Mouse (Mus musculus) macrophage (primary cell): ENCODE data around the gene Rnf227. TPM values are rescaled to one million over a fixed set of nuclear protein-coding genes. Genes with fewer than 3 reads are reported as not detected.

Experiments
- H3K27ac ChIP-seq: fragments of 350-480 bp; formaldehyde crosslinking; 2 replicates; pipeline ENCODE4 v1.9.0; 2021
- H3K36me3 ChIP-seq: fragments of 350-480 bp; formaldehyde crosslinking; 2 replicates; pipeline ENCODE4 v1.9.0; 2021; ENCODE audit errors: inconsistent target
- H3K4me3 ChIP-seq: fragments of 350-480 bp; formaldehyde crosslinking; 2 replicates; pipeline ENCODE4 v1.9.0; 2021; ENCODE audit errors: inconsistent target
- H3K79me2 ChIP-seq: fragments of 350-480 bp; formaldehyde crosslinking; 2 replicates; pipeline ENCODE4 v1.9.0; 2021; ENCODE audit errors: inconsistent target
- WGBS: methylation state at CpG from one replicate; pipeline ENCODE4 v1.1.7; 2026; ENCODE audit warnings: inconsistent platforms; ENCODE audit not compliant: missing documents; 5-methylcytosine and 5-hydroxymethylcytosine counted together
- polyA plus RNA-seq: library from polyadenylated mRNA; stranded (reverse); fragments of 250-400 nt; gene quantifications from 3 replicates; pipeline ENCODE4 v1.2.4, GENCODE M21; 2018; ENCODE audit warnings: inconsistent platforms

The Rnf227 gene
- polyA plus RNA-seq, 1 experiment from 2014 or later, result 4.4 TPM

DNA sequence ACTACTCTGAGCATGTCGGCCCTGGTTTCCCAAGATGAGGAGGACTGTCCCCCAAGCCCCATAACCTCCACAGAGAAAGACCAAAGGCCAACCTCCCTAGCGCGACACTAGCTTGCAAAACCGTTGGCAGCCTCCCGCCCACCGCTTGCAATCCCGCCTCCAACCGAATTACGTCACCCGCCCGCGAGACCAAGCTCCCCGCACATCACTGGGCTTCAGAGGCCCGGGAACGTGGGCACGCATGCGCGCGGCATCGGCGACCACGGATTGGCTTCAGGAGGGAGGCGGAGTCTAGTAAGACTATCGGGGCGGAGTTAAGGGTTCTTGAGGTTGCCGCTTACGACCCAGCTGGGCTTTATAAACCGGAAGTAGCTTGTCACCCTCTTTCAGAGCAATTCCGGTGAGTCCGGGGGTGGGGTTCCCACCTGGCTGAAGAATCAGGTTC lies 16.6 kb upstream of the Rnf227 start, which contains the start of the genes Cntrob and Trappc1:
Gene Cntrob (minus strand): TSS at position 109 of the 445 bp plus-strand sequence.
Gene Trappc1 (plus strand): TSS at position 314 of the 445 bp plus-strand sequence.
- Histone ChIP-seq H3K79me2 (peaks cover 11% of the 10 kb centered on the region), H3K27ac (peak within 1 kb of the TSS; percentile 82), H3K36me3 (no peaks in the 10 kb centered on the region), H3K4me3 (peak within 1 kb of the TSS; percentile 94)
- WGBS, result 2% methylated on average over 30 of the region's 30 CpGs

- Histone ChIP-seq H3K79me2 (peaks cover 11% of the 10 kb centered on the region), H3K36me3 (no peaks in the 10 kb centered on the region), H3K27ac (peak overlapping the region; percentile 82), H3K4me3 (peak overlapping the region; percentile 94)
- 90% methylated on average over 6 of the region's 6 CpGs for WGBS
These were observed 15.5 kb upstream of the Rnf227 start for GRCm38 (mm10) chr11:69324749-69325148.

GRCm38 (mm10) chr11:69325628-69326407 lies 14.4 kb upstream of the Rnf227 start, which contains the start of gene Kcnab3:
Gene Kcnab3 (plus strand): TSS chr11:69326258.
- WGBS, result 6% methylated on average over 26 of the region's 26 CpGs
- Histone ChIP-seq H3K36me3 (no peaks in the 10 kb centered on the region), H3K79me2 (peaks cover 11% of the 10 kb centered on the region), H3K4me3 (peak within 1 kb of the TSS; percentile 12; the same call in 1 of the 2 replicates), H3K27ac (peak within 1 kb of the TSS; percentile 82)

DNA sequence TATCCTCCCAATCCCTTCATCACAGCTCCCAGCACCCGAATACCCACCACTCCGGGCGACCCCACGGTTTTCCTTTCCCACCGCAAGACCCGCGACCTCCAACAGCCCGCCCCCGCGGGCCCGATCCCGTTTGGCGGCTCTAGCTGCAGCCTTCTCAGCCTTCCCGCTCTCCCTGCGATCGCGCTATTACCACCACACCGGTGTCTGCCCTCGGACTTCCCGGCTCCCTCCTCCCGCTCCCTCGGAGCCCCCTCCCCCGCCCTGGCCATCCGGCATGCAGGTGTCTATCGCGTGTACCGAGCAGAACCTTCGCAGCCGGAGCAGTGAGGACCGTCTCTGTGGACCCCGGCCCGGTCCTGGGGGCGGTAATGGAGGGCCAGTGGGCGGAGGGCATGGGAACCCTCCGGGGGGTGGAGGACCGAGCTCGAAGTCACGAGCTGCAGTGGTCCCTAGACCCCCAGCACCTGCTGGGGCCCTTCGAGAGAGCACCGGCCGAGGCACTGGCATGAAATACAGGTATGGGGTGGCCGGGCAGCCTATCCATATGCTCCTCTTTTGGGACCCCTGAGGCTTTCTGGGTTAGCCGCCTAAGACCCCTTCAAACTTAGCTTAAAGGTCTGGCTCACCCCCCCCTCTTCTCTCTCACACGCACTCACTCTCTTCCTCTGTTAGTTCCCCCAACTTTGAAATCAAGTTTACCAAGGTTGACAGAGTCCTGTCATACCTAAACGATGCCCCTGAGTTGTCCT lies 13.7 kb upstream of the Rnf227 start:
- Histone ChIP-seq H3K4me3 (peak overlapping the region; percentile 12; the same call in 1 of the 2 replicates), H3K79me2 (peaks cover 11% of the 10 kb centered on the region), H3K36me3 (no peaks in the 10 kb centered on the region), H3K27ac (peak overlapping the region; percentile 82; the same call in 1 of the 2 replicates)
- 5% methylated on average over 45 of the region's 45 CpGs for WGBS

DNA sequence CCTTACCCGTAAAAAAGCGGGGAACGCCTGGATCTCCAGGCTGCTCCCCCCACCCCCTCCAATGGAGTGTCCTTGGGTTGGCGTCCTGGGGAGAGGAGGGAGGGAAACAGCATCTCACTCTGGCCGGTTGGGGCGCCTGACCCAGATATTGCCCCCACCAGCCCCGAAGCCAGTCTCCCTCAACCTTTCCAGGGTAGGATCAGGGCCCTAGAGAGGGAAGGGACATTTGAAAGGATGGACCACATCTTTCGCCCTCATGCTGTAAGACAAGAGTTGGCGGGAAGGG lies 13.2 kb upstream of the Rnf227 start:
- Histone ChIP-seq H3K27ac (no peak overlapping the region), H3K36me3 (no peaks in the 10 kb centered on the region), H3K79me2 (peaks cover 11% of the 10 kb centered on the region), H3K4me3 (no peak overlapping the region)
- WGBS, result 44% methylated on average over 9 of the region's 9 CpGs

GRCm38 (mm10) chr11:69327648-69328047 lies 12.6 kb upstream of the Rnf227 start:
- 42% methylated on average over 6 of the region's 6 CpGs for WGBS
- no peaks in the 10 kb centered on the region for H3K36me3 ChIP-seq
- no peak overlapping the region for H3K27ac ChIP-seq

GRCm38 (mm10) chr11:69328517-69328916 lies 11.7 kb upstream of the Rnf227 start:
- WGBS, result 88% methylated on average over 6 of the region's 6 CpGs
- H3K4me3 ChIP-seq, result no peak overlapping the region
- H3K27ac ChIP-seq, result no peak overlapping the region
- no peaks in the 10 kb centered on the region for H3K36me3 ChIP-seq
- peaks cover 11% of the 10 kb centered on the region for H3K79me2 ChIP-seq

More at GRCm38 (mm10) chr11:69327648-69328047, 12.6 kb upstream of the Rnf227 start:
- Histone ChIP-seq H3K4me3 (no peak overlapping the region), H3K79me2 (peaks cover 11% of the 10 kb centered on the region)

- WGBS, result 92% methylated on average over 6 of the region's 6 CpGs
- Histone ChIP-seq H3K36me3 (no peaks in the 10 kb centered on the region), H3K79me2 (no peaks in the 10 kb centered on the region), H3K27ac (no peak overlapping the region), H3K4me3 (no peak overlapping the region)
These were observed 9.1 kb upstream of the Rnf227 start for GRCm38 (mm10) chr11:69331152-69331551.

- 2% methylated on average over 24 of the region's 24 CpGs for WGBS
- 0 out of 2 replicates have a peak overlapping the region, but pooled peaks have one; percentile 4 for H3K27ac ChIP-seq
- no peaks in the 10 kb centered on the region for H3K36me3 ChIP-seq
- peak overlapping the region; percentile 42 for H3K4me3 ChIP-seq
- H3K79me2 ChIP-seq, result no peaks in the 10 kb centered on the region
These were observed 8.3 kb upstream of the Rnf227 start for GRCm38 (mm10) chr11:69331929-69332405.

- Histone ChIP-seq H3K36me3 (no peaks in the 10 kb centered on the region), H3K79me2 (no peaks in the 10 kb centered on the region), H3K27ac (no peak overlapping the region), H3K4me3 (no peak overlapping the region)
- WGBS, result 47% methylated on average over 8 of the region's 8 CpGs
These were observed 7.5 kb upstream of the Rnf227 start for GRCm38 (mm10) chr11:69332713-69333253.

DNA sequence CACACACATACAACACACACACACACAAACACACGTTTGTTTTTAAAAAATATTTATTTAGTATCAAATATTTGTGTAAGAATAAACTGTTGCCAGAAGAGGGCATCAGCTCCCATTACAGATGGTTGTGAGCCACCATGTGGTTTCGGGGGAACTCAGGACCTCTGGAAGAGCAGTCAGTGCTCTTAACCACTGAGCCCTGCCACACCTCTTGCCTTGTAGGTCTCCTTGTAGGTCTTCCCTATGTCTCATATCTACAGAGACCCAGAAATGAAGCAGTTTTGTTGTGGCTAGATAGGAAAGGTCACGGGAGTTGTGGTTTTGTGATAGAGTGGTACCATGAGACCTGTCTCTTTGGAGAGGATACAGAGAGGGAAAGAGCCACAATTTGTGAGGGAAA lies 6.3 kb upstream of the Rnf227 start:
- no peaks in the 10 kb centered on the region for H3K79me2 ChIP-seq
- H3K27ac ChIP-seq, result no peak overlapping the region
- 19% methylated on average over 2 of the region's 3 CpGs for WGBS
- no peaks in the 10 kb centered on the region for H3K36me3 ChIP-seq
- no peak overlapping the region for H3K4me3 ChIP-seq

DNA sequence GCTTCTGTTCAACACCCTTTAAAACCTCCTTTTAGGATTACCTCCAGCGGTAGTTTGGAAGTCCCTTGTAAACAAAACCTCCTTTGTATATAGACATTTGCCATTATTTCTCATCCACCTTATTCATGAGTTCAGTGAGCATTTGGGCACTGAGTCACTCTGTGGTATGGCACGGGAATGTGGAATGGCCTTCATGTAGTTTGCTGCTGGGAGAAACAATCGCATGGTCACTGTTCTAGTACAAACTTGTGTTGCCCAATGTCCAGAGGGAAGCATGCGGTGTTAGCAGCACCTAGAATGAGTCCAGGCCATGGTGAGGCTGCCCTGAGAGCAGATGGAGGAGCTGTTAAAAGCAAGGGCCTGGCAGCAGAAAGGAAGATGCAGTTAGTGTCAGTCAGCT lies 5.5 kb upstream of the Rnf227 start:
- WGBS, result 85% methylated on average over 4 of the region's 4 CpGs
- Histone ChIP-seq H3K4me3 (no peak overlapping the region), H3K79me2 (no peaks in the 10 kb centered on the region), H3K27ac (no peak overlapping the region), H3K36me3 (no peaks in the 10 kb centered on the region)

GRCm38 (mm10) chr11:69346441-69346840 lies 6.2 kb downstream of the Rnf227 start:
- H3K36me3 ChIP-seq, result peaks cover 51% of the 10 kb centered on the region
- H3K4me3 ChIP-seq, result no peak overlapping the region
- WGBS, result 97% methylated on average over 26 of the region's 26 CpGs

DNA sequence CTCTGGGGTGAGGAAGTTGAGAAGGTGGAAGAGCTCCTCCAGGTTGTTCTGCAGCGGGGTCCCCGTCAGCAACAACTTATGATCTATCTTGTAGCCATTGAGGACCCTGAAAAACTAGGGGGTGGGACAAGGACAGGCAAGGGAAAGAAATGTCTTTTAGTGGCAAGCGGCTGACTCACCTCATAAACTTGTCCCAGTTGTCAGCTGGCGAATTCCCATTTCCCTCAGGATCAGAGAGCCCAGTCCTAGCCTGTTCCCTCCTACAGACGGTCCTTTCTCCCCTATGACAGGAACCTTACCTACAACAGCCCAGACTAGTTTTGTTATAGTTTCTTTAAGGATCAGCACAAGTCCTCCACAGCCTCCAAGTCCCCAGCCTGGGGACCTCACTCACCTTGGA lies 16.3 kb downstream of the Rnf227 start:
- 92% methylated on average over 5 of the region's 5 CpGs for WGBS
- H3K4me3 ChIP-seq, result no peak overlapping the region
- H3K79me2 ChIP-seq, result no peaks in the 10 kb centered on the region
- peaks cover 85% of the 10 kb centered on the region for H3K36me3 ChIP-seq
- H3K27ac ChIP-seq, result no peak overlapping the region

More at GRCm38 (mm10) chr11:69346441-69346840, 6.2 kb downstream of the Rnf227 start:
- Histone ChIP-seq H3K79me2 (no peaks in the 10 kb centered on the region), H3K27ac (no peak overlapping the region)
